Mouse (Mus musculus) retina, embryonic 14.5 days (tissue): ENCODE data around the gene Ap3s2.

Experiments
- DNase-seq: peaks from one replicate; pipeline ENCODE4 v3.0.0-alpha.2; 2015; ENCODE audit warnings: low spot score

The Ap3s2 gene

GRCm38 (mm10) chr7:79846342-79846741 lies 74.1 kb downstream of the Ap3s2 start:
- no peak for DNase-seq

GRCm38 (mm10) chr7:79844090-79844802 lies 76.2 kb downstream of the Ap3s2 start:
- no peak for DNase-seq

- no peak for DNase-seq
Measured at GRCm38 (mm10) chr7:79842163-79842562, 78.3 kb downstream of the Ap3s2 start.

- DNase-seq, result no peak
Measured at GRCm38 (mm10) chr7:79837247-79837646, 83.2 kb downstream of the Ap3s2 start.

- DNase-seq, result no peak
Measured at GRCm38 (mm10) chr7:79835196-79835595, 85.3 kb downstream of the Ap3s2 start.

- DNase-seq, result no peak
Measured at GRCm38 (mm10) chr7:79832980-79833379, 87.5 kb downstream of the Ap3s2 start.

- DNase-seq, result no peak
Measured at GRCm38 (mm10) chr7:79831585-79831984, 88.9 kb downstream of the Ap3s2 start.

GRCm38 (mm10) chr7:79831145-79831544 lies 89.3 kb downstream of the Ap3s2 start:
- no peak for DNase-seq

GRCm38 (mm10) chr7:79828341-79828740 lies 92.1 kb downstream of the Ap3s2 start:
- no peak for DNase-seq
